Comparison of ENCODE assay signal across 10 mouse cellular contexts in the genomic region with DNA sequence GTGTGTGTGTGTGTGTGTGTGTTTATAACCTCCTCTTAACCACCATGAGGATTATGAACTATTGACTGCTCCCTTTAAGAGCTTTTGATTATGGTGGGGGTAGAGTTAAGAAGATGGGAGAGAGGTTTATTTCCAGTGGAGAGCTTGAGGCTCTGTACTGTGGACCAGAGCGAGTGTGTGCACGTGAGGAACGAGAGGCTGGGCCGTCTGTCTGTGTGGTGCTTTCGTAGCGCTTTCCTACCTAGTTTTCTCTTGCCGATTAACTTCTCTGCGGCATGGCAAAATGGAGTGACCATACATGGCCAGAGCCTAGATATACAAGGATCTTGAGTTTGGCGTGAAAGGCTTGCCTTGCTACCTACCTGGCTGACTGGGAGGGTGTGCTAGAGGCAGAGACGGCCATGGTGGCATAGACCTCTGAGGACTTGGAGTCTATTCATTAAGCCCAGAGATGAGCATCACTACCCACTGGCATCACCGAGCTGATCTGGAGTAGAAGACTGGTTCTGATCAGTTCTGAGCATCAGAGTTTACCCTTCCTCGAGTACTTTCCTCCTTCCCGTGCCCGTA. TPM values are rescaled to one million over a fixed set of nuclear protein-coding genes. Genes with fewer than 3 reads are reported as not detected.
DNase-seq lines count a peak whose midpoint lies in the region; ATAC-seq lines count a peak whose summit lies in the region.
"Had no signal": no experiment of that assay in that cellular context is flagged by ENCODE, and none has a peak within 500 bp of the region (broad histone marks: within the 10 kb centered on the region; RNA-seq: fewer than 3 reads in every experiment).

No protein-coding gene starts in this region.

- H3K36me3 ChIP-seq in hindbrain, embryonic 10.5 days: peaks cover 52% of the 10 kb centered on the region
- peaks cover 29% of the 10 kb centered on the region for H3K36me3 ChIP-seq in hindbrain, embryonic 16.5 days (ENCODE audit: control insufficient read depth, insufficient read depth, low read length)
- peaks cover 42% of the 10 kb centered on the region for H3K36me3 ChIP-seq in neural tube, embryonic 12.5 days
- H3K36me3 ChIP-seq in limb, embryonic 13.5 days: peaks cover 49% of the 10 kb centered on the region

- peak overlapping the region; percentile 92 for H3K4me3 ChIP-seq in hindbrain, embryonic 10.5 days
- no peak overlapping the region for H3K4me3 ChIP-seq in hindbrain, embryonic 16.5 days (ENCODE audit: low read length)
- H3K4me3 ChIP-seq in neural tube, embryonic 12.5 days: no peak overlapping the region
- peak overlapping the region; percentile 91 for H3K4me3 ChIP-seq in limb, embryonic 13.5 days

- H3K27ac ChIP-seq in hindbrain, embryonic 10.5 days: no peak overlapping the region
- no peak overlapping the region for H3K27ac ChIP-seq in hindbrain, embryonic 16.5 days (ENCODE audit: low read depth, low read length)
- H3K27ac ChIP-seq in neural tube, embryonic 12.5 days: no peak overlapping the region
- no peak overlapping the region for H3K27ac ChIP-seq in limb, embryonic 13.5 days

- no peaks in the 10 kb centered on the region for H3K9me3 ChIP-seq in hindbrain, embryonic 10.5 days
- no peaks in the 10 kb centered on the region for H3K9me3 ChIP-seq in hindbrain, embryonic 16.5 days (ENCODE audit: control insufficient read depth, low read length)
- H3K9me3 ChIP-seq in neural tube, embryonic 12.5 days: no peaks in the 10 kb centered on the region
- H3K9me3 ChIP-seq in limb, embryonic 13.5 days: no peaks in the 10 kb centered on the region

- ATAC-seq in hindbrain, embryonic 16.5 days: no peak
- no peak for ATAC-seq in neural tube, embryonic 12.5 days (ENCODE audit: low FRiP score, low read depth)
- no peak for ATAC-seq in limb, embryonic 13.5 days (ENCODE audit: low FRiP score, low read depth)

- H3K27me3 ChIP-seq in hindbrain, embryonic 10.5 days (ENCODE audit: insufficient read depth, poor library complexity, severe bottlenecking): no peaks in the 10 kb centered on the region
- H3K27me3 ChIP-seq in hindbrain, embryonic 16.5 days (replicated peaks; ENCODE audit: control insufficient read depth, insufficient read depth, low read length): no peaks in the 10 kb centered on the region
- H3K27me3 ChIP-seq in neural tube, embryonic 12.5 days (replicated peaks): no peaks in the 10 kb centered on the region
- H3K27me3 ChIP-seq in limb, embryonic 13.5 days: no peaks in the 10 kb centered on the region

- WGBS in hindbrain, embryonic 10.5 days: 93% methylated on average over 14 of the region's 14 CpGs
- 94% methylated on average over 14 of the region's 14 CpGs for WGBS in hindbrain, embryonic 16.5 days
- 96% methylated on average over 14 of the region's 14 CpGs for WGBS in neural tube, embryonic 12.5 days
- WGBS in limb, embryonic 13.5 days: 91% methylated on average over 14 of the region's 14 CpGs

- no peak overlapping the region for H3K9ac ChIP-seq in hindbrain, embryonic 16.5 days (ENCODE audit: low read depth, low read length)
- no peak overlapping the region for H3K9ac ChIP-seq in neural tube, embryonic 12.5 days
- peak overlapping the region; percentile 95 for H3K9ac ChIP-seq in limb, embryonic 13.5 days

- DNase-seq in hindbrain, embryonic 10.5 days (ENCODE audit: low spot score): no peak
- no peak for DNase-seq in neural tube, embryonic 10.5 days (ENCODE audit: extremely low spot score, low spot score)
- no peak for DNase-seq in spleen, postnatal 4 days (ENCODE audit: low spot score in 2 of 2)
- no peak for DNase-seq in layer of hippocampus, adult 11-12 months (ENCODE audit: low spot score)
- DNase-seq: embryo, embryonic 11 days; lung, postnatal 36 days; thymus, adult 2 months had no signal

- H3K4me2 ChIP-seq in hindbrain, embryonic 16.5 days (ENCODE audit: low read length): no peak overlapping the region; the same call in 1 of the 2 replicates
- peak overlapping the region; percentile 83 for H3K4me2 ChIP-seq in neural tube, embryonic 12.5 days (replicated peaks)
- H3K4me2 ChIP-seq in limb, embryonic 13.5 days (replicated peaks): peak overlapping the region; percentile 78

- H3K4me1 ChIP-seq in hindbrain, embryonic 10.5 days (replicated peaks): peaks cover 27% of the 10 kb centered on the region
- peaks cover 14% of the 10 kb centered on the region for H3K4me1 ChIP-seq in hindbrain, embryonic 16.5 days (ENCODE audit: control insufficient read depth, insufficient read depth, low read depth, low read length)
- H3K4me1 ChIP-seq in neural tube, embryonic 12.5 days: peaks cover 15% of the 10 kb centered on the region
- peaks cover 16% of the 10 kb centered on the region for H3K4me1 ChIP-seq in limb, embryonic 13.5 days

RNA-seq across cellular contexts. Expression of gene Crtc2, which starts 1.9 kb away (rescaled TPM):
- polyA plus RNA-seq in hindbrain, embryonic 10.5 days (2016; fragmentation: Nextera tagmentation; extraction: Ambion mirVana): 20.8 and 28.4 TPM in 2 replicates
- polyA plus RNA-seq in hindbrain, embryonic 16.5 days (2015; fragmentation: Nextera tagmentation; extraction: Ambion mirVana): 19.6 and 25.3 TPM in 2 replicates
- polyA plus RNA-seq in neural tube, embryonic 12.5 days (2016; fragmentation: Nextera tagmentation; extraction: Ambion mirVana): 22.4 and 25.3 TPM in 2 replicates
- 22.0 and 23.6 TPM in 2 replicates for polyA plus RNA-seq in limb, embryonic 13.5 days (2015; fragmentation: Nextera tagmentation; extraction: Ambion mirVana)

RNA-seq across cellular contexts. Expression of gene Slc39a1, which starts 7.9 kb away (rescaled TPM):
- polyA plus RNA-seq in hindbrain, embryonic 10.5 days (2016; fragmentation: Nextera tagmentation; extraction: Ambion mirVana): 62.5 and 65.3 TPM in 2 replicates
- 40.3 and 54.2 TPM in 2 replicates for polyA plus RNA-seq in hindbrain, embryonic 16.5 days (2015; fragmentation: Nextera tagmentation; extraction: Ambion mirVana)
- polyA plus RNA-seq in neural tube, embryonic 12.5 days (2016; fragmentation: Nextera tagmentation; extraction: Ambion mirVana): 33.8 and 44.2 TPM in 2 replicates
- polyA plus RNA-seq in limb, embryonic 13.5 days (2015; fragmentation: Nextera tagmentation; extraction: Ambion mirVana): 102 and 103 TPM in 2 replicates

RNA-seq across cellular contexts. Expression of gene Dennd4b, which starts 9.1 kb away (rescaled TPM):
- 5.7 and 7.1 TPM in 2 replicates for polyA plus RNA-seq in hindbrain, embryonic 10.5 days (2016; fragmentation: Nextera tagmentation; extraction: Ambion mirVana)
- 8.1 and 10.2 TPM in 2 replicates for polyA plus RNA-seq in hindbrain, embryonic 16.5 days (2015; fragmentation: Nextera tagmentation; extraction: Ambion mirVana)
- 6.6 and 6.8 TPM in 2 replicates for polyA plus RNA-seq in neural tube, embryonic 12.5 days (2016; fragmentation: Nextera tagmentation; extraction: Ambion mirVana)
- 4.2 and 5.3 TPM in 2 replicates for polyA plus RNA-seq in limb, embryonic 13.5 days (2015; fragmentation: Nextera tagmentation; extraction: Ambion mirVana)

RNA-seq across cellular contexts. Expression of gene Creb3l4, which starts 12.6 kb away (rescaled TPM):
- 4.2 and 4.3 TPM in 2 replicates for polyA plus RNA-seq in hindbrain, embryonic 10.5 days (2016; fragmentation: Nextera tagmentation; extraction: Ambion mirVana)
- 2.0 and 2.2 TPM in 2 replicates for polyA plus RNA-seq in hindbrain, embryonic 16.5 days (2015; fragmentation: Nextera tagmentation; extraction: Ambion mirVana)
- 3.8 and 4.2 TPM in 2 replicates for polyA plus RNA-seq in neural tube, embryonic 12.5 days (2016; fragmentation: Nextera tagmentation; extraction: Ambion mirVana)
- polyA plus RNA-seq in limb, embryonic 13.5 days (2015; fragmentation: Nextera tagmentation; extraction: Ambion mirVana): 10.9 and 12.5 TPM in 2 replicates

RNA-seq across cellular contexts. Expression of gene Jtb, which starts 24.5 kb away (rescaled TPM):
- 91.4 and 95.7 TPM in 2 replicates for polyA plus RNA-seq in hindbrain, embryonic 10.5 days (2016; fragmentation: Nextera tagmentation; extraction: Ambion mirVana)
- 93.4 and 97.0 TPM in 2 replicates for polyA plus RNA-seq in hindbrain, embryonic 16.5 days (2015; fragmentation: Nextera tagmentation; extraction: Ambion mirVana)
- polyA plus RNA-seq in neural tube, embryonic 12.5 days (2016; fragmentation: Nextera tagmentation; extraction: Ambion mirVana): 86.3 and 86.7 TPM in 2 replicates
- polyA plus RNA-seq in limb, embryonic 13.5 days (2015; fragmentation: Nextera tagmentation; extraction: Ambion mirVana): 96.8 and 99.7 TPM in 2 replicates

Comparison
In these comparisons a context has a peak if more than half of its experiments do, and no peak if none do; other contexts are left out.
1. H3K4me3 ChIP-seq: peak in hindbrain, embryonic 10.5 days (single experiment) and limb, embryonic 13.5 days (single experiment); none in hindbrain, embryonic 16.5 days (single experiment) and neural tube, embryonic 12.5 days (single experiment).